Mouse (Mus musculus): ENCODE measurements around the gene Gtf3c1.
"Not testable (repeated sequence)": the region's sequence is repeated elsewhere in the genome, so short reads cannot be mapped to it uniquely, and the experiment has no call there.

The Gtf3c1 gene

DNA sequence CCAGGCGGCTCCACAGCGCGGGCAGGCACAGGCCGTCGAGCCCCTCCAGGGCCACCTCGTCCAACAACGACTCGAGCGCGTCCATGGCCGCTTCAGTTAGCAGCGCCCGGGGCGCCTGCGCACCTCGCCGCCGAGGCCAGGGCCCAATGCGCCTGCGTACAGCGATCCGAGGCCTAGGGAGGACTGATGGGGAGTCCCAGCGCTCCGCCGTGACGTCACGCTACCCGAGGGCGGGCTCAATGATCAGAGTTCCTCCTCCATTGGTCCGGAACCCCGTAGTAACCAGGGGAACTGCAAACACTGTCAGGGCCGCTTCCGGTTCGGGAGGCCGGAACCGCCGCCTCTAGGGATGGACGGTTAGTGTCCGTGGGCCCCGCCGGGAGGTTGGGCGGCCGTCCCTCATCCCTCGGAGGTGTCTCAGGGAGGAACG, at the start of gene Gtf3c1, which contains the start of gene D430042O09Rik:
Gtf3c1 (minus strand) TSS at position 188 of the 430 bp plus-strand sequence.
D430042O09Rik (plus strand) TSS at position 296 of the 430 bp plus-strand sequence.
- DNase-seq (ENCODE audit: low spot score): peak; percentile 99

- no peak for DNase-seq (ENCODE audit: low spot score)
Observed at GRCm38 (mm10) chr7:125756806-125757205, 49.2 kb upstream of the Gtf3c1 start.

GRCm38 (mm10) chr7:125753326-125753715, 45.7 kb upstream of the Gtf3c1 start:
- DNase-seq (ENCODE audit: low spot score): no peak

DNA sequence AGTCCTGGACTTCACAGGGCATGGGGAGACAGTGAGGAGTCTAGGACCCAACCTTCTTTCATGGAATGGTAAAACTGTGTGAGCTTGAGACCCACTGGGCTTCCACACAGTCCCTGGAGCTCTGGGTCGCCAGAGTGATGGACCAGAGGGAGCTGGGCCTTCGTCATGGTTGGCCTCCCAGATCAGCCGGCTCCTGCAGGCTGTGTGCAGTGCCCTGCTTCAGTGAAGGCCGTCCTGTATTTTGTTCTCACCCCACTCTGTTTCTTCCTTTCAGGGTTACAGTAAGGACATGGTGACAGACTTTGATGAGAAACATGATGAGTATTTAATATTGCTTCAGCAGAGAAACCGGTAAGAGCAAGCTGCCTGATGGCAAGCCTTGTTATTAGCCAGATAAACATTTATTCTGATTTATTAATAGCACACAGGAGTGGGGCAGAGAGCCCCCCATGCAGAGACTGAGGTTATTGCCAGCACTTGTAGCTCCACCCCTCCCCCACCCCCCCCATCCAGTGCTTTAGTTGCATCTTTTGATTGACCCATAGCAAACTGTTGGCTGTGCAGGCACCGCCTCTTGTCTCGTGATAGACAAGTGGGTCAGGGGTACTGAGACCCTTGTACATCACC, 45.2 kb upstream of the Gtf3c1 start:
- no peak for DNase-seq (ENCODE audit: low spot score)

DNA sequence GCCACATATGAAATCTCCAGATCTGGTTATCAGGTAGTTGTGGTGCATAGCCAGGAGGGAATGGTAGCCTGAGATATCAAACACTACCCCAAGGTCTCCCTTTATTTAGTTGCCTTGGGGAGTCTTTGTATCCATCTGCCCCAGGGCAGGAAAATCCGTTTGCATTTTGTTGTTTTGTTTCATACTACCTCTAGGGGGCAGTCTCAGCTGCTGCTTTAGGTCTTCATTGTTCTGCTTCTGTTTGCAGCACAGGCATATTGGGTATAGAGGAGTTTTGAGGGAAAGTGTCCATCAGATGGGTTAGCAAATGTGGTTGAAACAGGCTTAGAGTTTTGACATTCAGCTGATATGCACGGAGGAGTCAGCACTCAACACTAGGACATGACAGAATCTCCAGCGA, 40.6 kb upstream of the Gtf3c1 start:
- no peak for DNase-seq (ENCODE audit: low spot score)

DNA sequence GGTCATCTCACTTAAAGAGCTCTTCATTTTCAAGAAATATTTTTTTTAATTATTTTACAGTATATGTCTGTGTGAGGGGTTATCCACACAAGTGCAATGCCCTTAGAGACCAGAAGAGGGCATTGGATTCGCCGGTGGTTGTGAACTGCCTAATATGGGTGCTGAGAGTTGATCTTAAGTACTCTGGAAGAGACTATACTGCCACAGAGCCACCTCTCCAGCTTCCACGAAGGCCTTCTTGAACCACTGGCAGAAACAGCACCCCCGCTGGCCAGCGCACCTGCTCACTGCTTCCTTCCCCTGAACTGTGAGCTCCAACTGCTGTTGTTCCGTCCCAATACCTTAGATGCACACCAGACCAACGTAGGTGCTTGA, 39.7 kb upstream of the Gtf3c1 start:
- DNase-seq (ENCODE audit: low spot score): no peak

GRCm38 (mm10) chr7:125746621-125747315, 39.2 kb upstream of the Gtf3c1 start:
- DNase-seq (ENCODE audit: low spot score): no peak

DNA sequence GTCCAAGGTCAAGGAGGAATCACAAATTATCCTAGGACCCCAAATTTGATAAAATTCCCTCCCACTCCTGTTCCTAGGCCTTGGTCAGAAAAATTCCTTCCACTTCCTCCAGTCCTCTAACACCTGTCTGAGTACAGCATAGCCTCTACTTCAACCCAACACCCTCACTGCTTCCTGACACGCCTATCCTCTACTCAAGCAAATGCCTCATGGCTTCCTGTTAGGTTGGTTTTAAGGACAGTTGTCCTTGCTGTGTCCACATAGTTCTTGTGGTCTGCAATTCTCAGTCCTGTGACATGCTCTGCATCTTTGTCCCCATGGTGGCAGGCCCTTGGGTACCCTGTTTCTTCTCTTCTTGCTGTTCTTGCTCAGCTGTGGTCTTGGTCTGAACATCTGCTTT, 37.2 kb upstream of the Gtf3c1 start:
- no peak for DNase-seq (ENCODE audit: low spot score)

DNA sequence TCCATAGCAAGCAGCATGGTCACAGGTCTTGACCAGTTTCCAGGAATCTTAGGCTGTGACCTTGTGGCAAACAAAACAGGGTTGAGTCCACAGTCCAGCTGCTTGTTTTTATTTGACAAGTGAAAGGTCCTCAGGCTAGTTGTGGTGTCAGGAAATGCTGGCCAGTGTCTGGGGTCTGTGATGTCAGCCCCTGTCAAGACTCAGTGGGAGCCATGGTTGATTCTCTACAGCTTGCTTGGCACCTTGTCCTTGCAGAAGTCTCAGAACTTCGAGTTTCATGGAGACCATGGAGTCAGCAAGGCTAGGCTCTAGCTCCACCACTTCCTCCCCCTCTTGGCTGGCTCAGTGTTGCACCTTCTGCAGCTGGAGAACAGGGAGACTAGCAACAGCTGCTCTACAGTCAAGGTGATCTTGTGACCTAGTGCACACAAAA, 33.7 kb upstream of the Gtf3c1 start:
- no peak for DNase-seq (ENCODE audit: low spot score)

GRCm38 (mm10) chr7:125740521-125740920, 32.9 kb upstream of the Gtf3c1 start:
- no peak for DNase-seq (ENCODE audit: low spot score)

DNA sequence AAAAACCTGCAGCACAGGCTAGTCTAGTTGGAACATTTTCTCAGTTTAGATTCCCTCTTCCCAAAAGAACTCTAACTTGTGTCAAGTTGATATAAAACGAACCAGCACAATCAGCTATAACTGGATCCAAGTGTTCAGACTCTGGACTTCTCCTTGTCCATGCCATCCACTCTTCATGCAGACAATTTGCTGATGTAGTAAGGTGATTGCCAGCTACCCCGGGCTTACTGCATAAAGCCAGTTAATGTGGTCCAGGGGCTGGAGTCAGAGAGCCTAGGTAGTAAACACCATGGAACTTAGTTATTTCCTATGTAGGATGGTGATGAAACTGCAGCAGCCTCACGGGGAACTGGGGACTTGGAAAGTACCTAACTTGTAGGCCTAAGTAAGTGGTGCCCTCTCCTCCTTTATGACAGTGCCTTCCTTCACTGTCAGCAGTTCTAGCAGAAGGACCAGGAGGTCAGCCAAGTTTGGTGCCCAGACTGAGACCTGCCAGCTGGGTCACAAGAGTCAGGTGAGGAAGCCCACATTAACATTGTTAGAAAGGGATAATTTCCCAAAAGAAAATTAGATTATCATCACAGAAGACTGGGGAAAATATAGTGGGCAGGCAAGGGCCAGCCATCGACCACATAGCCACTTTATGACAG, 28.9 kb upstream of the Gtf3c1 start:
- DNase-seq (ENCODE audit: low spot score): no peak

DNA sequence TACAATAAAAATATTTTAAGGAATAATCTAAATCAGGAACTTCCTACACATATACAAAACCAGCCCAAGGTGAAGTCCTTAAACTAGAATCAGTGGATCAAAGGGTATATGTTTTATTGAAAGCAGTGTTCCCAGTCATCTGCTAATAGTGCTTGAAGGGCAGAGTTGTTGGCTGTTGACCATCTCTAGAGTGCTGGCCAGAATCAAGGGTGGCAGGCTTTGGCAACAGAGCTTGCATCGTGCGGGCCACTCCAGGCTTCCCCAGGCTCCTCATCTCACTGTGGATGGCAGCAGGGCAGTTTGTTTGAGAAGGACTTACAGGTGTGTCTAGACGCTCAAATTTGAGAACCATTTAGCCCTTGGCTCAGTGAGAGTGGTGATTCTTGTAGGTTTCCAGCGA, 26.2 kb upstream of the Gtf3c1 start:
- DNase-seq (ENCODE audit: low spot score): no peak

DNA sequence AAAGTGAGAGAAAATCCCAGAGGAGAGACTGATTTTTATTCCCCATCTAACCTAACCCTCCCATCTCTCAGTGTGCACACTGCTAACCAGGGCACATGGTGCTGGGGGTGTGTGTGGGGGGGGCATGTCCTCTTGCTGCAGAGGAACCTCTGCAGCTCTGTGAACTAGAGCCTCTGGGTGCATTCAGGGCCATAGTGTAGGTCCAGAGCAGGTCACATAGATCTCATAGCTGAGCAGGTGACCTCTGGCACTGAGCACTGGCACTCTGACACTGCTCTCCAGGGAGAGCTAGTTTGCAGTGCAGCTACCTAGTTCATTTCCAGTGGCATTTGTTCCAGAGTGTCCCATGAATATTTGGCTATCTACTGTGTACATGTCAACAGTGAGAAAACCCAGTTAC, 24.1 kb upstream of the Gtf3c1 start:
- no peak for DNase-seq (ENCODE audit: low spot score)

DNA sequence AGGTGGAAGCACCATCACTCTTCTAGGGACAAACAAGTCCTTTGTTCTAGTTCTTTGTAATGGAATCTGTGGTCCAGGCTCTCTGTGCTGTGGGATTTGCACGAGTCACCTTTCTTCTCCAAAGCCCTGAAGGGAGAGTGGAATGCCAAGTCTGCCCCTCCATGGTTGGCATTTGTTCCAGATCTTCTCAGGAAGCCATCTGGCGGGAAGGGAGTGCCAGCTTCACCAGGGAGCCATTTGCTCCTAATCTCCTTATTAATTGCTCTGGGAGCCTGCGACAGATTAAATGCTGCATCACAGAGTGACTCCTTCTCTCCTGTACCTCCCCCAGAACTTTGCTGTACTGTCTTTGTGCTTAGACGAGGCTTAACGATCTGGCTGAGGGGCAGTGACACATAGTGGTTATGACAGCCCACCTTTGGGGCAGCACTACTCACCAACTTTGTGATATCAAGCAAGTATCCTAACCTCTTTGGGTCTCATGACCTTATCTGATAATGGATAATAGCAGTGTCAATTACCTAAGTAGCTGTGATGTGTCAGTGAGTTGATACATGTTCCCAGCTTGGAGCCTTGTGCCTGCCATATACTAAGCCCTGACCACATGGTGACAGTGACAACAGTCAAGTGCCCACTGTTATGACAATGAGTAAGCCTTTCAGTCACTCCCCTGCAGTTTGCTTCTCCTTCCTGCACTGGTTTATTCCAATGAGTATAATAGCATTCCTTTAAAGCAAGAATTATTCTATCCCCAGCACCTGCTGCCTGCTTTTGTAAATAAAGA, 15.8 kb upstream of the Gtf3c1 start:
- no peak for DNase-seq (ENCODE audit: low spot score)

- no peak for DNase-seq (ENCODE audit: low spot score)
Observed at GRCm38 (mm10) chr7:125722127-125722526, 14.5 kb upstream of the Gtf3c1 start.

DNA sequence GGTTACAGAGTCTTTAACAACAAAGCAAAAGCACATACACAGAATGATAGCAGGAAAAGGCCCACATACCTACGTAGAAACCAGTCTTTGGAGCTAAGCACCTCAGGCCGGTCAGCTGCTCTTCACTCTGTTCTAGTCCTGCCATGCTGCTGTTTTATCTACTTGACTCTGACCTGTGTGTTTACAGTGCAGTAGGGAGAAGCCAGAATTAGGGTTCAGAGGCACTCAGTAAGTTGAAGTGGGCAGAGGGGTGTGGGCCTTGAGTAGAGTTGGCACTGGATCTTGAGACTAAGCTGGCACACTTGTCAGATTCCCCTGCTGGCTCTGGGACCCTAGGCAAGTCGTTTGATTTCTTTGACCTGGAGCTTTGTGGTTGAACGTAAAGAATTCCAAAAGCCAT, 13.5 kb upstream of the Gtf3c1 start:
- DNase-seq (ENCODE audit: low spot score): no peak

GRCm38 (mm10) chr7:125720370-125720769, 12.8 kb upstream of the Gtf3c1 start:
- DNase-seq (ENCODE audit: low spot score): no peak

DNA sequence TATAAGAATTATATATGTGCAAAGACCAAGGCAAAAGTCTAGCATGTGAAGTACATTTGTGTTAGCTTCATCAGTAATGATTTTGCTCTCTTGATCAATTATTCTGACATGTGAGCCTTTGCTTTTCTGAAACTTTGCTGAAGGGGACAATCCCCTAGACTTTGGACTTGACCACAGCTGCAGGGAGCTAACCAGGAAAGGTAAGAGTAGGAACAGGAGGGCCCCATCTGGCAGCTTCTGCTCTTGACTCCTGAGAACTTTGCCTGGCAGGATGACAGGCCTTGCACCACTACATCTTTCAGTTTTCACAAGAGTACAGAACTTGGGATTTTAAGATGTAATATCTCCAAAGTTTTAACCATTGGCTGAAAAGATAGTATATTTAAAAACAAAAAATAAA, 10.0 kb upstream of the Gtf3c1 start:
- DNase-seq (ENCODE audit: low spot score): no peak

- no peak for DNase-seq (ENCODE audit: low spot score)
Observed at GRCm38 (mm10) chr7:125716724-125717123, 9.1 kb upstream of the Gtf3c1 start.

DNA sequence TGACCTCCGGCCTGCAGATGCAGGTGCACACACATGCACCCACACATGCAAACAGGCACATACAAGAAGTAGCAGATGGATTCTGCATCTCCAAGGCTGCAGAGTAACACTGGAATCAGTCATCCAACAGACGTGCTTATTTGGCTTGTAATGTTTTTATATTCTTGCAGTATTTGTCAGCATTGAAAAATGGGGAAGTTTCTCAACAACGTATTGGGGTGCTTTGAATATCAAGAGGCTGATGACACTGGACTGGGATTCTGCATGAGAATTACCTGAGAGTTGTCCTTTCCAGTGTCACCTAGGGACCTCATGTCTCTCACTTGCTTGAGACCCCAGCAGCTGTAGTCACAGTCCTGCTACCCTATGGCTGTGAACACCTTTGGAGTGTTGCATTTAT, 7.2 kb upstream of the Gtf3c1 start:
- DNase-seq (ENCODE audit: low spot score): no peak

DNA sequence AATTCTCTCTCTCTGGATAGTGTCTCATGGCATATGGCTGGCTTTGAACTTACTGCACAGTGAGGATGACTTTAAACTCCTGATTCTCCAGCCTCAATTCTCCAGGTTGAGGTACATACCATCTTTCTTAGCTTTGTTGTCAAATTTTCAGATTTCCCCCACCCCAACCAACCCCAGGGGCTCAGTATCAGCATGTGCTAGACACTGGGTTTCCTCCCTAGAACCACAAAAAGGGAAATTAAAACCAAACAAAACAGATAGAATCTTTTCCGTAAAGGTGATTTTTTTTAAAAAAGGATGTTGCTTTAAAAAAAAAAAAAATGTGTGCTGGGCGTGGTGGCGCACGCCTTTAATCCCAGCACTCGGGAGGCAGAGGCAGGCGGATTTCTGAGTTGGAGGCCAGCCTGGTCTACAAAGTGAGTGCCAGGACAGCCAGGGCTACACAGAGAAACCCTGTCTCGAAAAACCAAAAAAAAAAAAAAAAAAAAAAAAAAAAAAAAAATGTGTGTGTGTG, 6.0 kb upstream of the Gtf3c1 start:
- DNase-seq (ENCODE audit: low spot score): not testable (repeated sequence)

GRCm38 (mm10) chr7:125708100-125708499, 520 bp upstream of the Gtf3c1 start:
- DNase-seq (ENCODE audit: low spot score): no peak

All from urinary bladder, postnatal 10 days (tissue).